Mouse (Mus musculus) myocyte (in vitro differentiated cells): Measurements from ENCODE around the gene 6430531B16Rik.

Experiments
- CEBPB ChIP-seq: IDR thresholded peaks from 2 replicates; pipeline ENCODE4 v1.6.1; 2011; ENCODE audit warnings: mild to moderate bottlenecking, moderate library complexity; ENCODE audit not compliant: poor library complexity, insufficient read depth, severe bottlenecking
- E2F4 ChIP-seq: IDR thresholded peaks from one replicate; pipeline ENCODE4 v1.6.1; 2011; ENCODE audit warnings: mild to moderate bottlenecking, control low read depth, moderate library complexity; ENCODE audit not compliant: insufficient read depth
- MAX ChIP-seq: IDR thresholded peaks from one replicate; pipeline ENCODE4 v1.6.1; 2011; ENCODE audit warnings: low read depth, mild to moderate bottlenecking, control low read depth
- MYOD1 ChIP-seq, 3 experiments: IDR thresholded peaks; one replicate each; pipeline ENCODE4 v1.6.1; 2011; ENCODE audit warnings: control low read depth in 2 of 3, low read depth in 2 of 3, mild to moderate bottlenecking in 2 of 3, moderate library complexity in 1 of 3; ENCODE audit not compliant: insufficient read length in 2 of 3, control insufficient read depth in 1 of 3
- MYOG ChIP-seq, 3 experiments: IDR thresholded peaks; one replicate each; pipeline ENCODE4 v1.6.1; 2011; ENCODE audit warnings: control low read depth in 2 of 3, low read depth in 2 of 3, mild to moderate bottlenecking in 2 of 3; ENCODE audit not compliant: insufficient read length in 2 of 3, control insufficient read depth in 1 of 3, insufficient read depth in 1 of 3
- POLR2A ChIP-seq: IDR thresholded peaks from one replicate; pipeline ENCODE4 v1.6.1; 2011; ENCODE audit warnings: low read depth, mild to moderate bottlenecking, control low read depth, moderate library complexity; ENCODE audit not compliant: insufficient read length
- POLR2AphosphoS2 ChIP-seq: IDR thresholded peaks from one replicate; pipeline ENCODE4 v1.6.1; 2011; ENCODE audit warnings: low read depth, control low read depth; ENCODE audit not compliant: insufficient read length
- REST ChIP-seq: IDR thresholded peaks from one replicate; pipeline ENCODE4 v1.6.1; 2011; ENCODE audit warnings: mild to moderate bottlenecking, control low read depth, moderate library complexity; ENCODE audit not compliant: insufficient read depth, insufficient read length
- SRF ChIP-seq: IDR thresholded peaks from one replicate; pipeline ENCODE4 v1.6.1; 2011; ENCODE audit warnings: low read depth; ENCODE audit not compliant: control insufficient read depth, insufficient read length
- TCF12 ChIP-seq: IDR thresholded peaks from one replicate; pipeline ENCODE4 v1.6.1; 2011; ENCODE audit warnings: mild to moderate bottlenecking, control low read depth; ENCODE audit not compliant: poor library complexity, insufficient read depth, severe bottlenecking
- USF1 ChIP-seq: IDR thresholded peaks from one replicate; pipeline ENCODE4 v1.6.1; 2011; ENCODE audit warnings: low read depth, mild to moderate bottlenecking, control low read depth, moderate library complexity

GRCm38 (mm10) chr7:139957437-139957836 is 21.1 kb downstream of the 6430531B16Rik start:
- TF ChIP-seq POLR2A: no peak
- no peak for TF ChIP-seq E2F4
- TF ChIP-seq USF1: no peak
- no peak for TF ChIP-seq TCF12
- no peak for TF ChIP-seq MAX
- TF ChIP-seq SRF: no peak
- no peak for TF ChIP-seq MYOG (IDR thresholded peaks at IDR 0.05; ENCODE audit: control insufficient read depth in 1 of 3, insufficient read depth in 1 of 3, insufficient read length in 2 of 3, low read depth in 2 of 3)
- TF ChIP-seq POLR2AphosphoS2: no peak
- no peak for TF ChIP-seq MYOD1 (IDR thresholded peaks at IDR 0.05; ENCODE audit: control insufficient read depth in 1 of 3, insufficient read length in 2 of 3, low read depth in 2 of 3)
- TF ChIP-seq CEBPB: no peak
- TF ChIP-seq REST: no peak
